8 mouse cellular contexts compared by ENCODE assay signal in the genomic region with DNA sequence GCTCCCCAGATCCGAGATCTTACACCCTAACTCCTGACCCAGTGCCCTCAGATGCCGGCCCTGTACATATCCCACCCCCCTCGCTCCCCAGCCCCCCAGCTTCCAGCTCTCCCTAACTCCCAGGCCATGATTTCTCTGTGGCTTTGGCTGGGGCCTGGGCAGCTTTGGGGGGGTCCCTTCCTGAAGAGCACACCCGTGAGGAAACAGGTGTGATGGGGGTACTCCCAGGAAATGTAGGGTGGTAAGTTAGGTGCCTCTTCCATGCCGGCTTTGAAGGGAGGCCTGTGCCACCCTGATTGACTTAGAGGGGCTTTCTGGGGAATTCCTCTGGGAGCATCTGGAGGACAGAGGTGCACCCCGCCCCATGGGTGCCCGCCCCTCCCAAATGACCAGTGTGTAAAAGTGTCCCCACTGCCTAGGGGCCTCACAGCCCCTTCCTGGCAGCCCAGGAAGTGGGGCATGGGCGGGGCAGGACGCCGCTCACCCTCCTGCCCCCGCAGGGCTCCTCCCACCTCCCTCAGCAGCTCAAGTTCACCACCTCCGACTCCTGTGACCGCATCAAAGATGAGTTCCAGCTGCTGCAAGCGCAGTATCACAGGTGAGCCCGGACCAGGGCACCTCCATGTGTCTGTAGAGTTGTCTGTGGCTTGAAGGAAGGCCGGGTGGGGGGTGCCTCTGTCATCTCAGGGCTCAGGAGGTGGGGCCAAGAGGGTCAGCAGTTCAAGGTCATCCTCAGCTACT. TPM values are rescaled to one million over a fixed set of nuclear protein-coding genes. Genes with fewer than 3 reads are reported as not detected.
A peak's percentile ranks its signal among the peaks of the same experiment; 100 is the strongest.
DNase-seq lines count a peak whose midpoint lies in the region; ATAC-seq and TF ChIP-seq lines count a peak whose summit lies in the region.

No protein-coding gene starts in this region.

- TF ChIP-seq CTCF in kidney, adult 2 months (conservative IDR thresholded peaks at IDR 0.05; ENCODE audit: insufficient read depth, insufficient read length, low read depth, low read length) = no peak
- TF ChIP-seq CTCF in lung, postnatal 0 days (IDR thresholded peaks at IDR 0.05) = no peak

- DNase-seq in 416B (ENCODE audit: low read depth) = peak; percentile 73
- peak; percentile 56 for DNase-seq in MN1 (ENCODE audit: low spot score)
- DNase-seq in kidney, adult 2 months = peak; percentile 67
- DNase-seq in lung, postnatal 0 days (ENCODE audit: low spot score) = peak; percentile 80
- peak; percentile 53 for DNase-seq in retina, postnatal 1 day
- DNase-seq in urinary bladder, postnatal 4 days (ENCODE audit: low spot score in 2 of 2) = no peak
- no peak for DNase-seq in right cerebral cortex, adult 18-20 months

- peak overlapping the region; percentile 88 for H3K4me3 ChIP-seq in forebrain, embryonic 13.5 days
- H3K4me3 ChIP-seq in kidney, adult 2 months (ENCODE audit: insufficient read depth, low read depth, low read length) = peak overlapping the region; percentile 100
- peak overlapping the region; percentile 90 for H3K4me3 ChIP-seq in lung, postnatal 0 days (ENCODE audit: low read depth, low read length)

- peaks cover 21% of the 10 kb centered on the region for H3K27me3 ChIP-seq in forebrain, embryonic 13.5 days
- no peaks in the 10 kb centered on the region for H3K27me3 ChIP-seq in kidney, adult 2 months (replicated peaks; ENCODE audit: control insufficient read depth, insufficient read depth, low read length)
- H3K27me3 ChIP-seq in lung, postnatal 0 days (replicated peaks; ENCODE audit: insufficient read depth, low read length) = no peaks in the 10 kb centered on the region

- TF ChIP-seq EP300 in lung, postnatal 0 days (IDR thresholded peaks at IDR 0.05) = no peak

- H3K9ac ChIP-seq in forebrain, embryonic 13.5 days = peak overlapping the region; percentile 99
- peak overlapping the region; percentile 87 for H3K9ac ChIP-seq in lung, postnatal 0 days (replicated peaks; ENCODE audit: low read depth)

- peak overlapping the region; percentile 92 for H3K4me2 ChIP-seq in forebrain, embryonic 13.5 days
- peak overlapping the region; percentile 84 for H3K4me2 ChIP-seq in lung, postnatal 0 days (replicated peaks; ENCODE audit: low read depth, low read length)

- peaks cover 60% of the 10 kb centered on the region for H3K4me1 ChIP-seq in forebrain, embryonic 13.5 days
- peaks cover 24% of the 10 kb centered on the region for H3K4me1 ChIP-seq in kidney, adult 2 months (ENCODE audit: control insufficient read depth, insufficient read depth, low read length)
- H3K4me1 ChIP-seq in lung, postnatal 0 days (ENCODE audit: insufficient read depth, low read depth, low read length) = peaks cover 24% of the 10 kb centered on the region; the same call in 1 of the 2 replicates

- WGBS in forebrain, embryonic 13.5 days = 34% methylated on average over 16 of the region's 16 CpGs
- 12% methylated on average over 16 of the region's 16 CpGs for WGBS in kidney, adult 2 months
- 9% methylated on average over 16 of the region's 16 CpGs for WGBS in lung, postnatal 0 days

- peak overlapping the region; percentile 92 for H3K27ac ChIP-seq in forebrain, embryonic 13.5 days
- H3K27ac ChIP-seq in kidney, adult 2 months (ENCODE audit: insufficient read depth, low read depth, low read length) = peak overlapping the region; percentile 51
- H3K27ac ChIP-seq in lung, postnatal 0 days (ENCODE audit: low read length) = peak overlapping the region; percentile 85

- ATAC-seq in forebrain, embryonic 13.5 days = no peak
- peak; percentile 27 for ATAC-seq in lung, postnatal 0 days

- peaks cover 44% of the 10 kb centered on the region for H3K36me3 ChIP-seq in forebrain, embryonic 13.5 days (ENCODE audit: poor library complexity, severe bottlenecking)
- H3K36me3 ChIP-seq in kidney, adult 2 months (ENCODE audit: control insufficient read depth, insufficient read depth, low read length) = peaks cover 4% of the 10 kb centered on the region
- H3K36me3 ChIP-seq in lung, postnatal 0 days (ENCODE audit: insufficient read depth, low read length) = no peaks in the 10 kb centered on the region

- TF ChIP-seq POLR2A in kidney, adult 2 months (IDR thresholded peaks at IDR 0.05; ENCODE audit: low read depth, low read length) = no peak

- 0 out of 2 replicates have a peak, but pooled peaks cover 3% of the 10 kb centered on the region for H3K9me3 ChIP-seq in forebrain, embryonic 13.5 days (replicated peaks)
- H3K9me3 ChIP-seq in lung, postnatal 0 days (ENCODE audit: low read length) = no peaks in the 10 kb centered on the region

RNA-seq across cellular contexts. Expression of a gene that starts 1.6 kb away (rescaled TPM):
- polyA plus RNA-seq in forebrain, embryonic 13.5 days (2015; fragmentation: Nextera tagmentation; extraction: Ambion mirVana) = 430 and 502 TPM in 2 replicates
- 2,250 and 2,535 TPM in 2 replicates for polyA plus RNA-seq in kidney, adult 2 months (2012; rRNA removed)
- 467 and 473 TPM in 2 replicates for polyA plus RNA-seq in lung, postnatal 0 days (2015; fragmentation: Nextera tagmentation; extraction: Ambion mirVana)

RNA-seq across cellular contexts. Expression of a gene that starts 13.5 kb away (rescaled TPM):
- 15.1 and 17.7 TPM in 2 replicates for polyA plus RNA-seq in forebrain, embryonic 13.5 days (2015; fragmentation: Nextera tagmentation; extraction: Ambion mirVana)
- 63.7 and 93.5 TPM in 2 replicates for polyA plus RNA-seq in kidney, adult 2 months (2012; rRNA removed)
- polyA plus RNA-seq in lung, postnatal 0 days (2015; fragmentation: Nextera tagmentation; extraction: Ambion mirVana) = 29.9 and 37.0 TPM in 2 replicates

RNA-seq across cellular contexts. Expression of a gene that starts 15.9 kb away (rescaled TPM):
- polyA plus RNA-seq in forebrain, embryonic 13.5 days (2015; fragmentation: Nextera tagmentation; extraction: Ambion mirVana) = 79.0 and 84.3 TPM in 2 replicates
- polyA plus RNA-seq in kidney, adult 2 months (2012; rRNA removed) = 93.0 and 107 TPM in 2 replicates
- polyA plus RNA-seq in lung, postnatal 0 days (2015; fragmentation: Nextera tagmentation; extraction: Ambion mirVana) = 62.5 and 63.2 TPM in 2 replicates

RNA-seq across cellular contexts. Expression of a gene that starts 36.9 kb away (rescaled TPM):
- 0.48 and 0.57 TPM in 2 replicates for polyA plus RNA-seq in forebrain, embryonic 13.5 days (2015; fragmentation: Nextera tagmentation; extraction: Ambion mirVana)
- 1.7 and 2.1 TPM in 2 replicates for polyA plus RNA-seq in kidney, adult 2 months (2012; rRNA removed)
- polyA plus RNA-seq in lung, postnatal 0 days (2015; fragmentation: Nextera tagmentation; extraction: Ambion mirVana) = 4.2 and 4.6 TPM in 2 replicates

RNA-seq across cellular contexts. Expression of a gene that starts 40.0 kb away (rescaled TPM):
- polyA plus RNA-seq in forebrain, embryonic 13.5 days (2015; fragmentation: Nextera tagmentation; extraction: Ambion mirVana) = 1.8 and 4.1 TPM in 2 replicates
- 3.9 and 4.3 TPM in 2 replicates for polyA plus RNA-seq in kidney, adult 2 months (2012; rRNA removed)
- 12.8 and 18.5 TPM in 2 replicates for polyA plus RNA-seq in lung, postnatal 0 days (2015; fragmentation: Nextera tagmentation; extraction: Ambion mirVana)

Comparison
In these comparisons a context has a peak if more than half of its experiments do, and no peak if none do; other contexts are left out.
1. DNase-seq: peak in 416B (single experiment), MN1 (single experiment), kidney, adult 2 months (single experiment), lung, postnatal 0 days (single experiment) and retina, postnatal 1 day (single experiment); none in urinary bladder, postnatal 4 days (0 of 2) and right cerebral cortex, adult 18-20 months (single experiment).
2. Peak in every context shown above with its lines, with median percentiles within 50 percentile points of each other: H3K27ac ChIP-seq and H3K4me3 ChIP-seq.